Mouse (Mus musculus): ENCODE results near the gene Chchd3. TPM values are rescaled to one million over a fixed set of nuclear protein-coding genes. Genes with fewer than 3 reads are reported as not detected.

Chchd3 gene
- total RNA-seq, 2 experiments from 2014 or later = 234 to 249 TPM

- DNase-seq (ENCODE audit: low spot score in 2 of 2) = no peak
Observed at GRCm38 (mm10) chr6:33025041-33025440, 35.0 kb downstream of the Chchd3 start.

- DNase-seq (ENCODE audit: low spot score in 2 of 2) = no peak
Observed at GRCm38 (mm10) chr6:33004607-33005006, 55.5 kb downstream of the Chchd3 start.

- DNase-seq (ENCODE audit: low spot score in 2 of 2) = no peak
Observed at GRCm38 (mm10) chr6:33002988-33003387, 57.1 kb downstream of the Chchd3 start.

GRCm38 (mm10) chr6:33001271-33001670, 58.8 kb downstream of the Chchd3 start:
- no peak for DNase-seq (ENCODE audit: low spot score in 2 of 2)

- DNase-seq (ENCODE audit: low spot score in 2 of 2) = no peak
Observed at GRCm38 (mm10) chr6:32996597-32996996, 63.5 kb downstream of the Chchd3 start.

- no peak for DNase-seq (ENCODE audit: low spot score in 2 of 2)
Observed at GRCm38 (mm10) chr6:32993847-32994246, 66.2 kb downstream of the Chchd3 start.

GRCm38 (mm10) chr6:32990061-32990633, 69.9 kb downstream of the Chchd3 start:
- no peak for DNase-seq (ENCODE audit: low spot score in 2 of 2)

- DNase-seq (ENCODE audit: low spot score in 2 of 2) = no peak
Observed at GRCm38 (mm10) chr6:32988561-32988960, 71.5 kb downstream of the Chchd3 start.

GRCm38 (mm10) chr6:32983876-32984275, 76.2 kb downstream of the Chchd3 start:
- no peak for DNase-seq (ENCODE audit: low spot score in 2 of 2)

- DNase-seq (ENCODE audit: low spot score in 2 of 2) = no peak
Observed at GRCm38 (mm10) chr6:32981253-32981652, 78.8 kb downstream of the Chchd3 start.

GRCm38 (mm10) chr6:32978811-32979210, 81.2 kb downstream of the Chchd3 start:
- DNase-seq (ENCODE audit: low spot score in 2 of 2) = no peak

GRCm38 (mm10) chr6:32971926-32972325, 88.1 kb downstream of the Chchd3 start:
- no peak for DNase-seq (ENCODE audit: low spot score in 2 of 2)

GRCm38 (mm10) chr6:32968971-32969370, 91.1 kb downstream of the Chchd3 start:
- no peak for DNase-seq (ENCODE audit: low spot score in 2 of 2)

- no peak for DNase-seq (ENCODE audit: low spot score in 2 of 2)
Observed at GRCm38 (mm10) chr6:32962048-32962447, 98.0 kb downstream of the Chchd3 start.

GRCm38 (mm10) chr6:32961477-32961876, 98.6 kb downstream of the Chchd3 start:
- DNase-seq (ENCODE audit: low spot score in 2 of 2) = no peak

- DNase-seq (ENCODE audit: low spot score in 2 of 2) = no peak
Observed at GRCm38 (mm10) chr6:32959816-32960550, 100.1 kb downstream of the Chchd3 start.

GRCm38 (mm10) chr6:32955481-32955880, 104.6 kb downstream of the Chchd3 start:
- no peak for DNase-seq (ENCODE audit: low spot score in 2 of 2)

GRCm38 (mm10) chr6:32950973-32951372, 109.1 kb downstream of the Chchd3 start:
- no peak for DNase-seq (ENCODE audit: low spot score in 2 of 2)

- DNase-seq (ENCODE audit: low spot score in 2 of 2) = no peak
Observed at GRCm38 (mm10) chr6:32949702-32950101, 110.4 kb downstream of the Chchd3 start.

GRCm38 (mm10) chr6:32947225-32947624, 112.8 kb downstream of the Chchd3 start:
- DNase-seq (ENCODE audit: low spot score in 2 of 2) = no peak

- DNase-seq (ENCODE audit: low spot score in 2 of 2) = no peak
Observed at GRCm38 (mm10) chr6:32944956-32945355, 115.1 kb downstream of the Chchd3 start.

GRCm38 (mm10) chr6:32943651-32944050, 116.4 kb downstream of the Chchd3 start:
- DNase-seq (ENCODE audit: low spot score in 2 of 2) = no peak

- DNase-seq (ENCODE audit: low spot score in 2 of 2) = no peak
Observed at GRCm38 (mm10) chr6:32940299-32940698, 119.8 kb downstream of the Chchd3 start.
